Mouse (Mus musculus) bone marrow, adult 2 months (tissue): Measurements from ENCODE around the gene Slc22a13.

Experiments
- CTCF ChIP-seq: fragments of 200-500 bp; IDR thresholded peaks from 2 replicates; pipeline ENCODE4 v1.5.1; 2011; ENCODE audit warnings: low read length, control low read depth; ENCODE audit not compliant: control insufficient read depth, insufficient read depth
- POLR2A ChIP-seq: fragments of 200-500 bp; IDR thresholded peaks from 2 replicates; pipeline ENCODE4 v1.6.1; 2011; ENCODE audit warnings: low read depth, mild to moderate bottlenecking, control low read depth, low read length, borderline replicate concordance; ENCODE audit not compliant: control insufficient read depth

GRCm38 (mm10) chr9:119143372-119143771, 65.5 kb downstream of the Slc22a13 start:
- TF ChIP-seq CTCF (no peak), POLR2A (no peak)
